Mouse (Mus musculus): Measurements from ENCODE around the gene Dync1li1. TPM values are rescaled to one million over a fixed set of nuclear protein-coding genes. Genes with fewer than 3 reads are reported as not detected.

Gene Dync1li1
- total and polyA plus RNA-seq, 3 experiments = 35.2 to 40.0 TPM; not detected in 1

DNA sequence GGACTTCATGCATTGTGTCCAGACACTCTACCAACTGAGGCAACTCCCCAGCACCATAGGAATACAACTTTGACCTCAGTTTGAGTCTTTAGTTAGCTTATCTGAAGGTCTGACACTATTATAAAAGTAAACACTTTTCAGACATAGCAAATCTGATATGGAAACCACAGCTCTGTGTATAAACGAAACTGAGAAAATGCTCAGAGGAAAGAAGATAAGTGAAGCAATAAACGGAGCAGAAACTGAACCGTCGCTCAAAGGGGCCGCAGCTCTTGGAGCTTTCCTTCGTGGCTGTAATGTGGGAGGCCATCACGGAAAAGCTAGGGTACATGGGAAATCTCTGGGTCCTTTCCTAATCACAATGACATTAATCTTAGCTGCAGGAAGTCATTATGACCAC is 2.3 kb upstream of the Dync1li1 start:
- peak overlapping the region; percentile 18 to 50 for H3K4me3 ChIP-seq (ENCODE audit: control insufficient read depth in 1 of 2, insufficient read depth in 1 of 2, low read depth in 2 of 2, low read length in 2 of 2)
- peaks cover 0 to 30% of the 10 kb centered on the region in 2 experiments; a peak in 2 of 4 replicates for H3K36me3 ChIP-seq (ENCODE audit: control insufficient read depth in 1 of 2, insufficient read depth in 2 of 2, low read length in 2 of 2)
- DNase-seq (ENCODE audit: low read depth, low spot score) = peak; percentile 62
- H3K27ac ChIP-seq (ENCODE audit: control insufficient read depth, low read depth, low read length) = peak overlapping the region; percentile 77
- H3K27me3 ChIP-seq (ENCODE audit: control insufficient read depth in 1 of 2, insufficient read depth in 2 of 2, low read length in 2 of 2) = no peaks in the 10 kb centered on the region
- peak; percentile 89 for TF ChIP-seq ETS1 (IDR thresholded peaks at IDR 0.05; ENCODE audit: low read depth, low read length)
- TF ChIP-seq MYB (IDR thresholded peaks at IDR 0.05; ENCODE audit: low read depth, low read length) = peak; percentile 44; the same call in 1 of the 2 replicates
- TF ChIP-seq NELFE (IDR thresholded peaks at IDR 0.05; ENCODE audit: low read depth, low read length) = no peak
- peak; percentile 54; the same call in 1 of the 2 replicates for TF ChIP-seq HCFC1 (IDR thresholded peaks at IDR 0.05; ENCODE audit: low read depth, low read length)
- TF ChIP-seq EP300 (IDR thresholded peaks at IDR 0.05; ENCODE audit: low read depth in 1 of 2, low read length in 2 of 2) = peak; percentile 77 to 84
- TF ChIP-seq MAX (IDR thresholded peaks at IDR 0.05; ENCODE audit: low read length) = no peak
- TF ChIP-seq TBP (IDR thresholded peaks at IDR 0.05; ENCODE audit: low read depth, low read length) = no peak
- TF ChIP-seq MEF2A (IDR thresholded peaks at IDR 0.05; ENCODE audit: extremely low read depth, insufficient replicate concordance, low read depth, low read length, poor library complexity, severe bottlenecking) = peak; percentile 40; the same call in 1 of the 2 replicates
- no peak for TF ChIP-seq POLR2AphosphoS2 (IDR thresholded peaks at IDR 0.05; ENCODE audit: low read length)
- peak; percentile 84 for TF ChIP-seq RCOR1 (IDR thresholded peaks at IDR 0.05; ENCODE audit: low read depth, low read length)
- TF ChIP-seq ELF1 (IDR thresholded peaks at IDR 0.05; ENCODE audit: low read depth, low read length) = no peak
- peak; percentile 93 for TF ChIP-seq GATA1 (IDR thresholded peaks at IDR 0.05; ENCODE audit: low read depth, low read length)
- no peak for TF ChIP-seq USF2 (IDR thresholded peaks at IDR 0.05; ENCODE audit: borderline replicate concordance in 1 of 2, insufficient read depth in 1 of 2, low read depth in 1 of 2, low read length in 2 of 2)
- no peak for TF ChIP-seq JUND (IDR thresholded peaks at IDR 0.05; ENCODE audit: low read depth, low read length)
- no peak for TF ChIP-seq BHLHE40 (IDR thresholded peaks at IDR 0.05; ENCODE audit: borderline replicate concordance, low read depth, low read length)
- TF ChIP-seq TCF12 (IDR thresholded peaks at IDR 0.05; ENCODE audit: low read depth, low read length) = peak; percentile 63; the same call in 1 of the 2 replicates
- TF ChIP-seq ZMIZ1 (IDR thresholded peaks at IDR 0.05; ENCODE audit: low read depth, low read length) = no peak
- TF ChIP-seq KAT2A (conservative IDR thresholded peaks at IDR 0.05; ENCODE audit: low read depth, low read length) = no peak
- TF ChIP-seq MXI1 (IDR thresholded peaks at IDR 0.05; ENCODE audit: low read depth, low read length) = peak; percentile 39; the same call in 1 of the 2 replicates
- no peak for TF ChIP-seq ZNF384 (IDR thresholded peaks at IDR 0.05; ENCODE audit: low read depth, low read length)
- no peak for TF ChIP-seq E2F4 (IDR thresholded peaks at IDR 0.05; ENCODE audit: borderline replicate concordance, low read depth, low read length)
- TF ChIP-seq ZKSCAN1 (IDR thresholded peaks at IDR 0.05; ENCODE audit: low read depth, low read length) = no peak
- TF ChIP-seq POLR2AphosphoS5 (IDR thresholded peaks at IDR 0.05; ENCODE audit: borderline replicate concordance, low read depth, low read length) = no peak
- TF ChIP-seq NRF1 (IDR thresholded peaks at IDR 0.05; ENCODE audit: insufficient read depth, low read depth, low read length, poor library complexity, severe bottlenecking) = no peak
- TF ChIP-seq MAFK (IDR thresholded peaks at IDR 0.05; ENCODE audit: borderline replicate concordance, low read depth, low read length) = no peak
- peak; percentile 91 for TF ChIP-seq SIN3A (IDR thresholded peaks at IDR 0.05; ENCODE audit: low read length)
- H3K4me1 ChIP-seq (ENCODE audit: control insufficient read depth in 1 of 2, insufficient read depth in 2 of 2, low read length in 2 of 2) = peaks cover 7 to 33% of the 10 kb centered on the region in 2 experiments
- peak overlapping the region; percentile 46 for H3K9ac ChIP-seq (ENCODE audit: control insufficient read depth, low read depth, low read length, poor library complexity, severe bottlenecking)
- peaks cover 18% of the 10 kb centered on the region for H3K79me2 ChIP-seq (ENCODE audit: control insufficient read depth, insufficient read depth, low read length, poor library complexity)
- H3K9me3 ChIP-seq (replicated peaks; ENCODE audit: insufficient read depth, low read length) = no peaks in the 10 kb centered on the region

Data from MEL (cell line).